Mouse (Mus musculus) hindbrain, embryonic 10.5 days (tissue): ENCODE measurements around the gene Ifna7. TPM values are rescaled to one million over a fixed set of nuclear protein-coding genes. Genes with fewer than 3 reads are reported as not detected.
"Not testable (repeated sequence)": the region's sequence is repeated elsewhere in the genome, so short reads cannot be mapped to it uniquely, and the experiment has no call there.

Source experiments
- DNase-seq: peaks from one replicate; pipeline ENCODE4 v3.0.0-alpha.2; 2017; ENCODE audit warnings: low spot score
- H3K27ac ChIP-seq: fragments of 300-500 bp; sonication (generic); 2 replicates; pipeline ENCODE4 v1.5.1; 2016; ENCODE audit warnings: mild to moderate bottlenecking, moderate library complexity
- H3K27me3 ChIP-seq: fragments of 300-500 bp; sonication (generic); 2 replicates; pipeline ENCODE4 v1.6.1; 2016; ENCODE audit warnings: mild to moderate bottlenecking; ENCODE audit not compliant: poor library complexity, insufficient read depth, severe bottlenecking
- H3K36me3 ChIP-seq: fragments of 300-500 bp; sonication (generic); 2 replicates; pipeline ENCODE4 v1.6.1; 2016; ENCODE audit warnings: mild to moderate bottlenecking, moderate library complexity
- H3K4me1 ChIP-seq: fragments of 300-500 bp; sonication (generic); replicated peaks from 2 replicates; pipeline ENCODE4 v1.6.1; 2016; ENCODE audit warnings: mild to moderate bottlenecking
- H3K4me3 ChIP-seq: fragments of 300-500 bp; sonication (generic); 2 replicates; pipeline ENCODE4 v1.5.1; 2016; ENCODE audit warnings: mild to moderate bottlenecking, moderate library complexity
- H3K9me3 ChIP-seq: fragments of 300-500 bp; sonication (generic); 2 replicates; pipeline ENCODE4 v1.6.1; 2016; ENCODE audit warnings: mild to moderate bottlenecking, moderate library complexity
- WGBS: fragments of 180-500 bp; shearing (Covaris S2); methylation state at CpG from one replicate; pipeline ENCODE4 v1.1.7; 2016; 5-methylcytosine and 5-hydroxymethylcytosine counted together
- polyA plus RNA-seq: library from polyadenylated mRNA; unstranded; fragments of >200 nt; fragmentation: Nextera tagmentation; extraction: Ambion mirVana; gene quantifications from 2 replicates; pipeline ENCODE4 v1.2.1, GENCODE M21; 2016

The Ifna7 gene
- polyA plus RNA-seq, 1 experiment from 2014 or later, result not detected

- not testable (repeated sequence) for H3K4me3 ChIP-seq, H3K9me3 ChIP-seq, H3K4me1 ChIP-seq, H3K27ac ChIP-seq, H3K36me3 ChIP-seq, DNase-seq
- H3K27me3 ChIP-seq, result peaks cover 13% of the 10 kb centered on the region; the same call in 1 of the 2 replicates
- no CpG with 5 or more reads among the region's 29 CpGs for WGBS
Observed at GRCm38 (mm10) chr4:88802954-88803353, 13.1 kb upstream of the Ifna7 start, which contains the start of gene Gm13287. Gene Gm13287 (plus strand): TSS chr4:88803254.

DNA sequence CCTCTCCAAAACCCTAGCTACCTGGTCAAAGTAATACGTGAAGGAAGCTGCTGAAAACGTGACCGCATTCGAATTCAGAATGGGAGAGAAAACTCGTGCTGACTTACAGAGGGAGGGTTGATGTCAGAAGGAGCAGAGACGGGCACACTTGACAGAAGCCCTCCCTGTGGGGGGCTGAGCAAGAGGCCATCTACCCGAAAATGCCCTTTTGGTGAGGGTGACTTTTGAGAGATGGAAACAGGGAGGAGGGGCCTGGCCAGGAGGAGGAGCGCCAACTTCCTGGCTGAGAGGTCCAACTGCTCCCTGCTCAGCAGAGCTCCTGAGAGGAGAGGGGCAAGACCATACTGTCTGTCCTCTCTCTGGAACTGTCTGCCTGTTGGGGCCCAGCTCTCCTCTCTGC lies 10.8 kb upstream of the Ifna7 start, which contains the start of gene Gm13288:
Gm13288 (plus strand) TSS at position 301 of the 400 bp plus-strand sequence.
- peaks cover 15% of the 10 kb centered on the region; the same call in 1 of the 2 replicates for H3K27me3 ChIP-seq
- not testable (repeated sequence) for DNase-seq, H3K36me3 ChIP-seq, H3K27ac ChIP-seq, H3K9me3 ChIP-seq, H3K4me1 ChIP-seq
- no CpG with 5 or more reads among the region's 8 CpGs for WGBS
- 0 out of 2 replicates have a peak within 1 kb of the TSS, but pooled peaks have one; percentile 27 for H3K4me3 ChIP-seq

DNA sequence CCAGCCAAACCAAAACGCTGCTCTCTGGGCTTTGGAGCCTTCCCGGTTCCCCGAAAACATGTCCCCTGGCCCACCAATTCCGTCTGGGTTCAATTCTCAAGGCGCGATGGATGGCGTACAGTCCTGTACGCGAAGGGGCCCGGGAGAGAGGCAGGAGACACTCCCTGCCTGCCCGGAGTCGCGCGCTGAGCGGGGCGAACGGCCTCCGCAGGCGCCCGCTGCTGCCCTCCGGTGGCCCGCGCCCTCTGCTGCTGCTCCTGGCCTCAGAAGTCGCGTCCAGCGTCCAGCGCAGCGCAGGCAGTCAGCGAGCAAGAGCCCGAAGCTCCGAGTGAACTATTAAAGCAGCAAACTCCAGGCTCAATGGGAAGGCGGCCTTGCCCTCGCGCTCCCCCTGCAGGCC lies 10.3 kb upstream of the Ifna7 start:
- not testable (repeated sequence) for H3K9me3 ChIP-seq, H3K27ac ChIP-seq, DNase-seq, H3K4me1 ChIP-seq, H3K36me3 ChIP-seq
- Histone ChIP-seq H3K4me3 (0 out of 2 replicates have a peak overlapping the region, but pooled peaks have one; percentile 27), H3K27me3 (peaks cover 15% of the 10 kb centered on the region; the same call in 1 of the 2 replicates)
- WGBS, result 0% methylated on average over 8 of the region's 34 CpGs

DNA sequence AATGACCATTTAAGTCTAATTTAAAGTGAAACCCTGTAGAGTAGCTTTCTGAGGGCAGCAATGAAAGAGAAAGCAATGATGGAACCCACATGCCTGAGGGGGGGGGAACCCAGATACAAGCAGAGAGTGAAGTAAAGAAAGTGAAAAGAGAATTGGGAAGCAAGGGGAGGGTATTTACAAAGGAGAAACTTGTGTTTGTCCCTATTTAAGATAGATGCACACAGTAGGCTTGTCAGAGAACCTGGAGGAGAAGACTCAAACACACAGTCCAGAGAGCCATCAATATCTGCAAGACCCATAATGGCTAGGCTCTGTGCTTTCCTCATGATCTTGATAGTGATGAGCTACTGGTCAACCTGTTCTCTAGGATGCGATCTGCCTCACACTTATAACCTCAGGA lies 3.6 kb downstream of the Ifna7 start, which contains the start of gene Ifna11:
Ifna11 (plus strand) TSS at position 301 of the 400 bp plus-strand sequence.
- no peaks in the 10 kb centered on the region for H3K36me3 ChIP-seq
- no peak within 1 kb of the TSS for H3K4me3 ChIP-seq
- WGBS, result 82% methylated on average over 1 of the region's 1 CpGs
- no peaks in the 10 kb centered on the region for H3K9me3 ChIP-seq
- H3K27ac ChIP-seq, result no peak within 1 kb of the TSS
- no peaks in the 10 kb centered on the region for H3K4me1 ChIP-seq
- DNase-seq, result no peak
- no peaks in the 10 kb centered on the region for H3K27me3 ChIP-seq

GRCm38 (mm10) chr4:88822995-88823394 lies 7.0 kb downstream of the Ifna7 start:
- no peaks in the 10 kb centered on the region for H3K36me3 ChIP-seq
- H3K4me3 ChIP-seq, result no peak overlapping the region
- H3K27ac ChIP-seq, result no peak overlapping the region
- no peaks in the 10 kb centered on the region for H3K4me1 ChIP-seq
- H3K9me3 ChIP-seq, result no peaks in the 10 kb centered on the region
- WGBS, result 25% methylated on average over 4 of the region's 4 CpGs
- peak; percentile 5 for DNase-seq
- no peaks in the 10 kb centered on the region for H3K27me3 ChIP-seq

GRCm38 (mm10) chr4:88827116-88827515 lies 11.1 kb downstream of the Ifna7 start, which contains the start of gene Ifna6:
Gene Ifna6 (plus strand): TSS chr4:88827416.
- not testable (repeated sequence) for H3K27me3 ChIP-seq, H3K36me3 ChIP-seq, H3K4me1 ChIP-seq, H3K9me3 ChIP-seq, H3K4me3 ChIP-seq, DNase-seq, H3K27ac ChIP-seq

GRCm38 (mm10) chr4:88830523-88830922 lies 14.5 kb downstream of the Ifna7 start:
- DNase-seq, result no peak
- Histone ChIP-seq H3K27me3 (no peaks in the 10 kb centered on the region), H3K4me3 (no peak overlapping the region), H3K4me1 (no peaks in the 10 kb centered on the region), H3K36me3 (no peaks in the 10 kb centered on the region), H3K27ac (no peak overlapping the region), H3K9me3 (no peaks in the 10 kb centered on the region)
- WGBS, result 24% methylated on average over 4 of the region's 4 CpGs

GRCm38 (mm10) chr4:88835225-88835624 lies 19.2 kb downstream of the Ifna7 start, which contains the start of gene Ifna5:
Gene Ifna5 (plus strand): TSS chr4:88835525.
- H3K27ac ChIP-seq, H3K4me1 ChIP-seq, DNase-seq, H3K9me3 ChIP-seq, H3K4me3 ChIP-seq, H3K36me3 ChIP-seq, H3K27me3 ChIP-seq: not testable (repeated sequence)
- WGBS, result 74% methylated on average over 1 of the region's 1 CpGs

DNA sequence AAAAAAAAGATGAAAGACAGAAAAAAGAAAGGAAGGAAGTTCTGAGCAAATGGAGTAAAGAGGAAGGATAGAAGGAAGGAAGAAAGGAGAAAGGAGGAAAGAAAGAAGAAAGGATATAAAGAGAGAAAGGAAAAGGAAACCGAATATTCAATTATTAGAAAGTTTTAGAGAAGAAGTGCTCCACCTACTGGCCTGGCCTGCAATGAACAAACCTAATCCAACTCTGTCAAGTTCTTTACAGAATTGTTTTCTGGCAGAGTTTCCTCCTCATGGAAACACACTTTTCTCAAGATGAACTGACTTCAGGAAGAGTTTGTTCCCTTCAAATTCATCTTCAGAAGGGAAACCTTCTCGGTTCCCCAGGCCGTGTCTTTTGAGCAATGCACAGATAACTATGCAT lies 22.8 kb downstream of the Ifna7 start:
- Histone ChIP-seq H3K9me3 (no peaks in the 10 kb centered on the region), H3K4me3 (no peak overlapping the region), H3K27me3 (no peaks in the 10 kb centered on the region), H3K4me1 (no peaks in the 10 kb centered on the region), H3K27ac (no peak overlapping the region), H3K36me3 (no peaks in the 10 kb centered on the region)
- DNase-seq, result no peak
- WGBS, result 42% methylated on average over 3 of the region's 3 CpGs

DNA sequence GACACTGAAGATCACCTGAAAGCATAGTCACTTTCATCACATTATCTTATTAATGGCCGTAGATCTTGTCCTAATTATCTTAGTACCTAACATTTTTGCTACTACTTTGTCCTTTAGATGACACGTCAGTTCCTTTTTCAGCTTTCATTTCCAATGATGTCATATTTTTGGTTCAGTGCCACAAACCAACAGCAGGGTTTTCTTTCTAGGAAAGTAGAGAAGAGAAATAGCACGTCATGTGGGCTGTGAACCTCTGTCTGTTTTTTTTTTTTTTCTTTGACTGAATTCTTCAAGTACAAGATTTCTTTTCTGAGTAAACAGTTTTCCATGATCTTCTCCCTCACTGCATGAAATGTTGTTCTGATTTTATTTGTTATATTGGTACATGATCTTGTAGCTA lies 24.0 kb downstream of the Ifna7 start:
- DNase-seq, result no peak
- no peaks in the 10 kb centered on the region for H3K9me3 ChIP-seq
- no peaks in the 10 kb centered on the region for H3K27me3 ChIP-seq
- H3K4me3 ChIP-seq, result no peak overlapping the region
- H3K27ac ChIP-seq, result no peak overlapping the region
- WGBS, result 84% methylated on average over 3 of the region's 3 CpGs
- H3K4me1 ChIP-seq, result no peaks in the 10 kb centered on the region
- no peaks in the 10 kb centered on the region for H3K36me3 ChIP-seq

- Histone ChIP-seq H3K4me3 (no peak within 1 kb of the TSS), H3K27me3 (no peaks in the 10 kb centered on the region), H3K36me3 (no peaks in the 10 kb centered on the region), H3K4me1 (no peaks in the 10 kb centered on the region), H3K27ac (no peak within 1 kb of the TSS), H3K9me3 (no peaks in the 10 kb centered on the region)
- 45% methylated on average over 2 of the region's 2 CpGs for WGBS
- DNase-seq, result no peak
Observed at GRCm38 (mm10) chr4:88841438-88841911, 25.4 kb downstream of the Ifna7 start, which contains the start of gene Ifna4. Gene Ifna4 (plus strand): TSS chr4:88841861.

DNA sequence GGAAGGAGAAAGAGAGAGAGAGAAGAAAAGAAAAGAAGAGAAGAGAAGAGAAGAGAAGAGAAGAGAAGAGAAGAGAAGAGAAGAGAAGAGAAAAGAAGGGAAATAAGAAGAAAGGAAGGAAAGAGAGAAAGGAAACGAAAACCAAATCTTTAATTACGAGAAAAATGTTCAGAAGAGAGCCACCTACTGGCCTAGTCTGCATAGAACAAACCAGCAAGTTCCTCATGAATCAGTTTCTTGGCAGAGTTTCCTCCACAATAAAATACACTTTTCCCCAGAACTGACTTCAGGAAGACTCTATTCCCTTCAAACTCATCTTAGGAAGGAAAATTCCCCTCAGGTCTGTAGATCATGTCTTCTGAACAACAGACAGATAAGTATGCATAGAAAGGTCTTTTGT lies 29.3 kb downstream of the Ifna7 start:
- H3K27me3 ChIP-seq, result no peaks in the 10 kb centered on the region
- no peak overlapping the region for H3K4me3 ChIP-seq
- no peaks in the 10 kb centered on the region for H3K4me1 ChIP-seq
- DNase-seq, result no peak
- no peaks in the 10 kb centered on the region for H3K9me3 ChIP-seq
- WGBS, result 49% methylated on average over 2 of the region's 2 CpGs
- H3K27ac ChIP-seq, result no peak overlapping the region
- no peaks in the 10 kb centered on the region for H3K36me3 ChIP-seq

DNA sequence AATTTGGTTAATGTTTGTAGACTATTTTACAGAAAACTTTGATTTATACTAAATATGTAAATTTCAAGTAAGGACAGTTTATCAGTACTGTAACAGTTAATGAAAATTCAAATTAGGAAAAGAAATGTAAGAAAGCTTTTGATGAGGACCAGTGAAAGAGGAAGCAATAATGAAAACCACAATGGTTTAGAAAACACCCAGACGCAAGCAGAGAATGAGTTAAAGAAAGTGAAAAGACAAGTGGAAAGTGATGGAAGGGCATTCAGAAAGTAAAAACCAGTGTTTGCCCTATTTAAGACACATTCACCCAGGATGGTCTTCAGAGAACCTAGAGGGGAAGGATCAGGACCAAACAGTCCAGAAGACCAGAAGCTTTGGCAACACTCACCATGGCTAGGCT lies 33.7 kb downstream of the Ifna7 start, which contains the start of gene Ifna1:
Ifna1 (plus strand) TSS at position 390 of the 400 bp plus-strand sequence.
- Histone ChIP-seq H3K36me3 (no peaks in the 10 kb centered on the region), H3K27me3 (no peaks in the 10 kb centered on the region), H3K4me1 (peaks cover 6% of the 10 kb centered on the region; the same call in 1 of the 2 replicates), H3K27ac (no peak within 1 kb of the TSS), H3K9me3 (no peaks in the 10 kb centered on the region), H3K4me3 (no peak within 1 kb of the TSS)
- WGBS, result 78% methylated on average over 1 of the region's 1 CpGs
- no peak for DNase-seq
